In genomic region chr5:142726748-142727147, GRCm38 (mm10) we compare ENCODE assay signal across 26 mouse cellular contexts. TPM values are rescaled to one million over a fixed set of nuclear protein-coding genes. Genes with fewer than 3 reads are reported as not detected.
DNase-seq lines count a peak whose midpoint lies in the region; ATAC-seq and TF ChIP-seq lines count a peak whose summit lies in the region.
"Had no signal": no experiment of that assay in that cellular context is flagged by ENCODE, and none has a peak within 500 bp of the region (broad histone marks: within the 10 kb centered on the region; RNA-seq: fewer than 3 reads in every experiment).

No protein-coding gene starts in this region.

- 81% methylated on average over 6 of the region's 6 CpGs for whole genome bisulfite sequencing in hindbrain, embryonic 13.5 days
- 74% methylated on average over 6 of the region's 6 CpGs for WGBS in hindbrain, embryonic 14.5 days
- 90% methylated on average over 6 of the region's 6 CpGs for WGBS in midbrain, embryonic 10.5 days
- WGBS in midbrain, postnatal 0 days: 86% methylated on average over 6 of the region's 6 CpGs
- 85% methylated on average over 6 of the region's 6 CpGs for WGBS in forebrain, embryonic 16.5 days
- WGBS in limb, embryonic 15.5 days: 88% methylated on average over 6 of the region's 6 CpGs

- TF ChIP-seq CTCF in midbrain, postnatal 0 days (IDR thresholded peaks at IDR 0.05): no peak

- no peak for ATAC-seq in hindbrain, embryonic 13.5 days (ENCODE audit: low FRiP score)
- no peak for ATAC-seq in hindbrain, embryonic 14.5 days (ENCODE audit: low FRiP score)
- ATAC-seq in midbrain, postnatal 0 days (ENCODE audit: low FRiP score): no peak
- no peak for ATAC-seq in forebrain, embryonic 16.5 days
- no peak for ATAC-seq in limb, embryonic 15.5 days (ENCODE audit: insufficient number of reproducible peaks, low FRiP score, low TSS enrichment, low read depth)
- ATAC-seq: intestine, postnatal 0 days; liver, postnatal 0 days had no signal

- H3K27me3 ChIP-seq in hindbrain, embryonic 13.5 days: no peaks in the 10 kb centered on the region
- no peaks in the 10 kb centered on the region for H3K27me3 ChIP-seq in hindbrain, embryonic 14.5 days (ENCODE audit: control insufficient read depth, insufficient read depth, low read length)
- H3K27me3 ChIP-seq in midbrain, embryonic 10.5 days (ENCODE audit: low read depth, poor library complexity, severe bottlenecking): no peaks in the 10 kb centered on the region
- H3K27me3 ChIP-seq in midbrain, postnatal 0 days (ENCODE audit: insufficient read depth, low read length): no peaks in the 10 kb centered on the region
- H3K27me3 ChIP-seq in forebrain, embryonic 16.5 days (replicated peaks; ENCODE audit: control insufficient read depth, insufficient read depth, low read length): no peaks in the 10 kb centered on the region
- no peaks in the 10 kb centered on the region for H3K27me3 ChIP-seq in limb, embryonic 15.5 days

- peaks cover 75% of the 10 kb centered on the region for H3K36me3 ChIP-seq in hindbrain, embryonic 13.5 days
- H3K36me3 ChIP-seq in hindbrain, embryonic 14.5 days (replicated peaks; ENCODE audit: control insufficient read depth, insufficient read depth): peaks cover 79% of the 10 kb centered on the region
- H3K36me3 ChIP-seq in midbrain, embryonic 10.5 days: peaks cover 80% of the 10 kb centered on the region
- H3K36me3 ChIP-seq in midbrain, postnatal 0 days (ENCODE audit: insufficient read depth, low read length): peaks cover 67% of the 10 kb centered on the region
- peaks cover 49% of the 10 kb centered on the region for H3K36me3 ChIP-seq in forebrain, embryonic 16.5 days (ENCODE audit: control insufficient read depth, insufficient read depth)
- H3K36me3 ChIP-seq in limb, embryonic 15.5 days: peaks cover 67% of the 10 kb centered on the region

- H3K27ac ChIP-seq in hindbrain, embryonic 13.5 days: peak overlapping the region; percentile 48
- no peak overlapping the region for H3K27ac ChIP-seq in hindbrain, embryonic 14.5 days
- 0 out of 2 replicates have a peak overlapping the region, but pooled peaks have one; percentile 17 for H3K27ac ChIP-seq in midbrain, embryonic 10.5 days (replicated peaks)
- no peak overlapping the region for H3K27ac ChIP-seq in midbrain, postnatal 0 days (ENCODE audit: low read depth, low read length)
- 0 out of 2 replicates have a peak overlapping the region, but pooled peaks have one; percentile 3 for H3K27ac ChIP-seq in forebrain, embryonic 16.5 days (ENCODE audit: low read length)
- H3K27ac ChIP-seq in limb, embryonic 15.5 days: 0 out of 2 replicates have a peak overlapping the region, but pooled peaks have one; percentile 11
- H3K27ac ChIP-seq: gastrocnemius, adult 2 months; left cerebral cortex, adult 2 months had no signal

- H3K9ac ChIP-seq in hindbrain, embryonic 13.5 days: no peak overlapping the region
- H3K9ac ChIP-seq in hindbrain, embryonic 14.5 days: no peak overlapping the region
- H3K9ac ChIP-seq in midbrain, postnatal 0 days (replicated peaks; ENCODE audit: low read length, poor library complexity, severe bottlenecking): no peak overlapping the region
- H3K9ac ChIP-seq in forebrain, embryonic 16.5 days (replicated peaks; ENCODE audit: low read depth, low read length): no peak overlapping the region
- no peak overlapping the region for H3K9ac ChIP-seq in limb, embryonic 15.5 days
- H3K9ac ChIP-seq: liver, postnatal 0 days had no signal

- peaks cover 8% of the 10 kb centered on the region for H3K4me1 ChIP-seq in hindbrain, embryonic 13.5 days (replicated peaks)
- peaks cover 7% of the 10 kb centered on the region; the same call in 1 of the 2 replicates for H3K4me1 ChIP-seq in hindbrain, embryonic 14.5 days (replicated peaks; ENCODE audit: control insufficient read depth, insufficient read depth, low read length)
- peaks cover 10% of the 10 kb centered on the region for H3K4me1 ChIP-seq in midbrain, embryonic 10.5 days
- H3K4me1 ChIP-seq in midbrain, postnatal 0 days (ENCODE audit: insufficient read depth, low read length): no peaks in the 10 kb centered on the region; the same call in 1 of the 2 replicates
- peaks cover 4% of the 10 kb centered on the region; the same call in 1 of the 2 replicates for H3K4me1 ChIP-seq in forebrain, embryonic 16.5 days (replicated peaks; ENCODE audit: control insufficient read depth, insufficient read depth, low read length)
- peaks cover 9% of the 10 kb centered on the region for H3K4me1 ChIP-seq in limb, embryonic 15.5 days

- DNase-seq in hindbrain, embryonic 14.5 days (ENCODE audit: low spot score): no peak
- no peak for DNase-seq in midbrain, embryonic 10.5 days (ENCODE audit: low spot score)
- no peak for DNase-seq in midbrain, postnatal 0 days (ENCODE audit: low spot score)
- no peak for DNase-seq in B cell, adult 2 months
- DNase-seq: adrenal gland, adult 8-10 months; cerebellum, adult 8-10 months; cerebellum, postnatal 36 days; gastrocnemius, adult 2 months; gastrocnemius, postnatal 36 days; heart, adult 18-20 months; heart, postnatal 4 days; kidney, postnatal 14 days; liver, postnatal 0 days; lung, postnatal 36 days; retina, postnatal 1 day; right cerebral cortex, postnatal 14 days; thymus, postnatal 4 days had no signal

- H3K9me3 ChIP-seq in hindbrain, embryonic 13.5 days: no peaks in the 10 kb centered on the region
- no peaks in the 10 kb centered on the region for H3K9me3 ChIP-seq in hindbrain, embryonic 14.5 days (ENCODE audit: control insufficient read depth, low read length)
- H3K9me3 ChIP-seq in midbrain, embryonic 10.5 days (replicated peaks): peaks cover 18% of the 10 kb centered on the region; the same call in 1 of the 2 replicates
- no peaks in the 10 kb centered on the region for H3K9me3 ChIP-seq in midbrain, postnatal 0 days (ENCODE audit: low read length)
- no peaks in the 10 kb centered on the region for H3K9me3 ChIP-seq in forebrain, embryonic 16.5 days (ENCODE audit: control insufficient read depth, low read length)
- H3K9me3 ChIP-seq in limb, embryonic 15.5 days: no peaks in the 10 kb centered on the region

- no peak overlapping the region for H3K4me3 ChIP-seq in hindbrain, embryonic 13.5 days
- H3K4me3 ChIP-seq in hindbrain, embryonic 14.5 days (replicated peaks; ENCODE audit: low read length): no peak overlapping the region
- no peak overlapping the region for H3K4me3 ChIP-seq in midbrain, embryonic 10.5 days
- no peak overlapping the region for H3K4me3 ChIP-seq in midbrain, postnatal 0 days (ENCODE audit: low read depth, low read length)
- H3K4me3 ChIP-seq in forebrain, embryonic 16.5 days (replicated peaks; ENCODE audit: low read length): no peak overlapping the region
- H3K4me3 ChIP-seq in limb, embryonic 15.5 days: no peak overlapping the region
- H3K4me3 ChIP-seq: gastrocnemius, adult 2 months; left cerebral cortex, adult 2 months; megakaryocyte, embryonic 14.5 days had no signal

- H3K4me2 ChIP-seq in hindbrain, embryonic 13.5 days: no peak overlapping the region
- H3K4me2 ChIP-seq in hindbrain, embryonic 14.5 days (replicated peaks): no peak overlapping the region
- no peak overlapping the region for H3K4me2 ChIP-seq in midbrain, postnatal 0 days (ENCODE audit: low read depth, low read length, poor library complexity, severe bottlenecking)
- H3K4me2 ChIP-seq in forebrain, embryonic 16.5 days (ENCODE audit: low read length): no peak overlapping the region
- H3K4me2 ChIP-seq in limb, embryonic 15.5 days: no peak overlapping the region
- H3K4me2 ChIP-seq: heart, embryonic 11.5 days; liver, embryonic 11.5 days had no signal

RNA-seq across cellular contexts. Expression of gene Slc29a4, which starts 34.4 kb away (rescaled TPM):
- polyA plus RNA-seq in hindbrain, embryonic 13.5 days (2015; fragmentation: Nextera tagmentation; extraction: Ambion mirVana): 77.3 and 77.9 TPM in 2 replicates
- 81.0 and 82.8 TPM in 2 replicates for polyA plus RNA-seq in hindbrain, embryonic 14.5 days (2014; fragmentation: Nextera tagmentation; extraction: Ambion mirVana)
- 22.8 and 32.6 TPM in 2 replicates for polyA plus RNA-seq in midbrain, embryonic 10.5 days (2016; fragmentation: Nextera tagmentation; extraction: Ambion mirVana)
- total RNA-seq in midbrain, postnatal 0 days (2014; rRNA removed): 59.8 and 67.1 TPM in 2 replicates
- polyA plus RNA-seq in midbrain, postnatal 0 days (2015; fragmentation: Nextera tagmentation; extraction: Ambion mirVana): 67.4 and 67.6 TPM in 2 replicates
- polyA plus RNA-seq in forebrain, embryonic 16.5 days (2015; fragmentation: Nextera tagmentation; extraction: Ambion mirVana): 93.7 and 99.2 TPM in 2 replicates
- polyA plus RNA-seq in limb, embryonic 15.5 days (2015; fragmentation: Nextera tagmentation; extraction: Ambion mirVana): 3.9 and 5.4 TPM in 2 replicates
- total RNA-seq: CH12.LX; gastrocnemius, adult 2 months had no signal

Comparison
In these comparisons a context has a peak if more than half of its experiments do, and no peak if none do; other contexts are left out.
1. H3K27ac ChIP-seq: peak in hindbrain, embryonic 13.5 days (single experiment), midbrain, embryonic 10.5 days (single experiment), forebrain, embryonic 16.5 days (single experiment) and limb, embryonic 15.5 days (single experiment); none in hindbrain, embryonic 14.5 days (single experiment) and midbrain, postnatal 0 days (single experiment).